Mouse (Mus musculus): ENCODE data around the gene Plxdc1. TPM values are rescaled to one million over a fixed set of nuclear protein-coding genes. Genes with fewer than 3 reads are reported as not detected.
A peak's percentile ranks its signal among the peaks of the same experiment; 100 is the strongest.

The Plxdc1 gene
- total RNA-seq, 2 experiments from 2014 or later: 35.2 to 37.1 TPM

GRCm38 (mm10) chr11:97967114-97967513, 19.1 kb downstream of the Plxdc1 start:
- H3K4me3 ChIP-seq: no peak overlapping the region
- TF ChIP-seq CTCF (IDR thresholded peaks at IDR 0.05): no peak
- H3K27ac ChIP-seq: no peak overlapping the region
- DNase-seq (ENCODE audit: extremely low spot score in 1 of 2, low spot score in 2 of 2): no peak
- intact Hi-C loops (cut with DNase I): no loop called here

GRCm38 (mm10) chr11:97960907-97961306, 25.3 kb downstream of the Plxdc1 start:
- no peak for DNase-seq (ENCODE audit: extremely low spot score in 1 of 2, low spot score in 2 of 2)
- Histone ChIP-seq H3K27ac (no peak overlapping the region), H3K4me3 (no peak overlapping the region)
- peak; percentile 25; the same call in 1 of the 2 replicates for TF ChIP-seq CTCF (IDR thresholded peaks at IDR 0.05)
- intact Hi-C loops (cut with DNase I): no loop called here

- TF ChIP-seq CTCF (IDR thresholded peaks at IDR 0.05): no peak
- H3K27ac ChIP-seq: peak overlapping the region; percentile 57
- DNase-seq (ENCODE audit: extremely low spot score in 1 of 2, low spot score in 2 of 2): no peak
- intact Hi-C loops (cut with DNase I): no loop called here
- no peak overlapping the region for H3K4me3 ChIP-seq
These were observed 27.0 kb downstream of the Plxdc1 start for GRCm38 (mm10) chr11:97959300-97959680.

- Histone ChIP-seq H3K4me3 (no peak overlapping the region), H3K27ac (peak overlapping the region; percentile 57)
- intact Hi-C loops (cut with DNase I): no loop called here
- DNase-seq (ENCODE audit: extremely low spot score in 1 of 2, low spot score in 2 of 2): no peak
- TF ChIP-seq CTCF (IDR thresholded peaks at IDR 0.05): no peak
These were observed 27.5 kb downstream of the Plxdc1 start for GRCm38 (mm10) chr11:97958641-97959299.

- DNase-seq (ENCODE audit: extremely low spot score in 1 of 2, low spot score in 2 of 2): no peak
- TF ChIP-seq CTCF (IDR thresholded peaks at IDR 0.05): no peak
- H3K27ac ChIP-seq: peak overlapping the region; percentile 19; the same call in 1 of the 2 replicates
- intact Hi-C loops (cut with DNase I): no loop called here
- H3K4me3 ChIP-seq: no peak overlapping the region
These were observed 29.2 kb downstream of the Plxdc1 start for GRCm38 (mm10) chr11:97956905-97957560.

GRCm38 (mm10) chr11:97955915-97956314, 30.3 kb downstream of the Plxdc1 start:
- intact Hi-C loops (cut with DNase I): no loop called here
- Histone ChIP-seq H3K27ac (no peak overlapping the region), H3K4me3 (no peak overlapping the region)
- no peak for DNase-seq (ENCODE audit: extremely low spot score in 1 of 2, low spot score in 2 of 2)
- TF ChIP-seq CTCF (IDR thresholded peaks at IDR 0.05): no peak

- H3K4me3 ChIP-seq: no peak overlapping the region
- no peak for DNase-seq (ENCODE audit: extremely low spot score in 1 of 2, low spot score in 2 of 2)
- intact Hi-C loops (cut with DNase I): no loop called here
- no peak overlapping the region for H3K27ac ChIP-seq
- no peak for TF ChIP-seq CTCF (IDR thresholded peaks at IDR 0.05)
These were observed 30.9 kb downstream of the Plxdc1 start for GRCm38 (mm10) chr11:97955146-97955902.

GRCm38 (mm10) chr11:97954469-97955141, 31.6 kb downstream of the Plxdc1 start:
- Histone ChIP-seq H3K4me3 (no peak overlapping the region), H3K27ac (no peak overlapping the region)
- intact Hi-C loops (cut with DNase I): no loop called here
- no peak for DNase-seq (ENCODE audit: extremely low spot score in 1 of 2, low spot score in 2 of 2)
- TF ChIP-seq CTCF (IDR thresholded peaks at IDR 0.05): no peak

- no peak overlapping the region for H3K27ac ChIP-seq
- DNase-seq (ENCODE audit: extremely low spot score in 1 of 2, low spot score in 2 of 2): no peak
- no peak for TF ChIP-seq CTCF (IDR thresholded peaks at IDR 0.05)
- intact Hi-C loops (cut with DNase I): no loop called here
- no peak overlapping the region for H3K4me3 ChIP-seq
These were observed 32.3 kb downstream of the Plxdc1 start for GRCm38 (mm10) chr11:97953939-97954275.

- H3K4me3 ChIP-seq: no peak overlapping the region
- H3K27ac ChIP-seq: no peak overlapping the region
- DNase-seq (ENCODE audit: extremely low spot score in 1 of 2, low spot score in 2 of 2): no peak
- no peak for TF ChIP-seq CTCF (IDR thresholded peaks at IDR 0.05)
- intact Hi-C loops (cut with DNase I): no loop called here
These were observed 32.9 kb downstream of the Plxdc1 start for GRCm38 (mm10) chr11:97953179-97953938.

- no peak overlapping the region for H3K4me3 ChIP-seq
- intact Hi-C loops (cut with DNase I): no loop called here
- no peak for DNase-seq (ENCODE audit: extremely low spot score in 1 of 2, low spot score in 2 of 2)
- no peak overlapping the region for H3K27ac ChIP-seq
- no peak for TF ChIP-seq CTCF (IDR thresholded peaks at IDR 0.05)
These were observed 33.8 kb downstream of the Plxdc1 start for GRCm38 (mm10) chr11:97952367-97953006.

Measured in left cerebral cortex, adult 2 months (tissue).